Mouse (Mus musculus) heart, adult 2 months (tissue): ENCODE measurements at regions not wholly inside any gene's neighbourhood (a gene's known extent, or its start where the extent isn't known, plus 50 kb on each side); places are given as distances from the start of the nearest gene placed in this dataset.

ENCODE experiments used
- CTCF ChIP-seq: fragments of 200-600 bp; IDR thresholded peaks from 2 replicates; pipeline ENCODE4 v1.8.1; 2022; ENCODE audit warnings: antibody characterized with exemption, mild to moderate bottlenecking, moderate library complexity
- EP300 ChIP-seq: fragments of 200-500 bp; IDR thresholded peaks from 2 replicates; pipeline ENCODE4 v1.6.1; 2011; ENCODE audit warnings: low read depth, low read length, control low read depth; ENCODE audit not compliant: insufficient read depth

DNA sequence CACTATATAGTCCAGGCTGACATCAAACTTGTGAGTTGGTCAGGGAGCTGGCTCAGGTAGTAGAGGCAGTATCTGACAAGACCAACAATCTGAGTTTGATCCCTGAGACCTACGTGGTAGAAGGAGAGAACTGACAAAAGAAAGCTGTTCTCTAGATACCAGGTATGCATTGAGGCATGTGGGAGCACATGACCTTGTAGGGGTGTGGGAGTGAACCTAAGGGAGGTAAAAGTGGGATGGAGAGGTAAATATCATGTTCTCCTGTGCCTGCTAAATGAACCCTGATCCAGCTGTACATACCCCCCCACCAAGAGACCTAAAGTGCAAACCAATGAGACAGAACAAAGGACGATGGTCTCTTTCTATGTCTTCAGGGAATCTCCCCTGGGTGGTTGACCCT lies 308.3 kb downstream of the 1190002N15Rik start:
- TF ChIP-seq CTCF (no peak), EP300 (no peak)
